Comparison of ENCODE assay signal across 12 mouse cellular contexts in the genomic region with DNA sequence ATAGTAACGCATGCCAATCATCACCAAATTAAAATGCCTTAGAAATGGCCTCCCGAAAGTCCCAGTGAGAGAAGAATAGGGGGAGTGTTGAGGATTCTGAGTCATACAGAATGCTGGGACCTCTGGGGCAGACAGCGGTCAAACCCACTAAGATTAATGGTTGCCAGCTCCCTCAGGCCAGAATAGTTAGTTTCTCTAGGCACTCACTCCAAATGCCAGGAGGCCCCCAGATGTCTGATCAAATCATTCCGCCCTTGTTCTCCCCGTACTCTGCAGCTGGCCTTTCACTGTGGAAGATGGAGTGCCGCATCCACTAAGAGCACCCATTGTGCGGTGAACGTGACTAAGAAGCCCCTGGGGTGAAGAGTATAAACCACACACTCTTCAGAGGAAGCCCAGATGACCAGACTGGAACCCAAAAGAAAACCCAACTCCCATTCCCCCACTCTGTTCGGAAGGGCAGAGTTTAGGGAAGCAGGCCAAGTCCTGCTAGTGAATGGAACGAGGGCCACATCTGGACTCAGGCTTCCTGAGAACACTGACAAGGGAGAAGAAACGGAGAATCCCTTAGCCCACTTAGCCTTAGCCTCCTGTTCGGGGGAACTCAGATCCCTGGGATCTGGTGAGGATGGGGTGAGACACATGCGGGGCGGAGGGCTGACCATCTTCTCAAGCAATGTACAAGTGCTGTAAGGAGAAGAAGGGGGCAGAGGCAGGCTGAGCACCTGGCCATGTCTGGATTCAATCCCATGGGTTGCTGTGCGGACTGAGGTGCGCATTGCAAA.
DNase-seq lines count a peak whose midpoint lies in the region; ATAC-seq lines count a peak whose summit lies in the region.
"Had no signal": no experiment of that assay in that cellular context is flagged by ENCODE, and none has a peak within 500 bp of the region (broad histone marks: within the 10 kb centered on the region; RNA-seq: fewer than 3 reads in every experiment).

No protein-coding gene starts in this region.

- DNase-seq in heart, adult 11 months = peak; percentile 87
- DNase-seq in heart, postnatal 36 days = no peak
- DNase-seq in 3134 (ENCODE audit: extremely low read depth, insufficient read length, low spot score) = peak; percentile 85
- no peak for DNase-seq in embryonic facial prominence, embryonic 10.5 days (ENCODE audit: low spot score)
- DNase-seq in neural tube, embryonic 11.5 days (ENCODE audit: low spot score) = peak; percentile 69
- DNase-seq in lung, postnatal 36 days = no peak
- no peak for DNase-seq in left cerebral cortex, adult 8-10 months (ENCODE audit: low spot score in 2 of 2)
- DNase-seq: adrenal gland, adult 8-10 months; cerebellum, postnatal 36 days; right cerebral cortex, postnatal 25 days had no signal

- H3K9ac ChIP-seq in neural tube, embryonic 11.5 days (ENCODE audit: low read length) = no peak overlapping the region

- intact Hi-C loops in heart, postnatal 36 days (cut with DNase I) = no loop called here

- 0 out of 2 replicates have a peak overlapping the region, but pooled peaks have one; percentile 11 for H3K27ac ChIP-seq in embryonic facial prominence, embryonic 10.5 days (replicated peaks)
- peak overlapping the region; percentile 15; the same call in 1 of the 2 replicates for H3K27ac ChIP-seq in neural tube, embryonic 11.5 days (ENCODE audit: low read depth, low read length)

- no peak overlapping the region for H3K4me3 ChIP-seq in embryonic facial prominence, embryonic 10.5 days
- no peak overlapping the region for H3K4me3 ChIP-seq in neural tube, embryonic 11.5 days (ENCODE audit: low read depth, low read length)
- H3K4me3 ChIP-seq: erythroblast, embryonic 14.5 days had no signal

- no peaks in the 10 kb centered on the region for H3K27me3 ChIP-seq in embryonic facial prominence, embryonic 10.5 days (replicated peaks; ENCODE audit: low read depth, poor library complexity, severe bottlenecking)
- no peaks in the 10 kb centered on the region for H3K27me3 ChIP-seq in neural tube, embryonic 11.5 days (ENCODE audit: control insufficient read depth, insufficient read depth, low read length)

- WGBS in embryonic facial prominence, embryonic 10.5 days = 79% methylated on average over 16 of the region's 16 CpGs
- WGBS in neural tube, embryonic 11.5 days = 48% methylated on average over 16 of the region's 16 CpGs

- H3K36me3 ChIP-seq in embryonic facial prominence, embryonic 10.5 days (replicated peaks) = peaks cover 4% of the 10 kb centered on the region; the same call in 1 of the 2 replicates
- no peaks in the 10 kb centered on the region; the same call in 1 of the 2 replicates for H3K36me3 ChIP-seq in neural tube, embryonic 11.5 days (ENCODE audit: control insufficient read depth, insufficient read depth, low read length)

- H3K4me1 ChIP-seq in embryonic facial prominence, embryonic 10.5 days = peaks cover 33% of the 10 kb centered on the region
- peaks cover 29% of the 10 kb centered on the region for H3K4me1 ChIP-seq in neural tube, embryonic 11.5 days (ENCODE audit: control insufficient read depth, insufficient read depth, low read length)

- H3K4me2 ChIP-seq in neural tube, embryonic 11.5 days (ENCODE audit: low read depth) = no peak overlapping the region

- 0 out of 2 replicates have a peak, but pooled peaks have one; percentile 67 for ATAC-seq in neural tube, embryonic 11.5 days (ENCODE audit: insufficient read depth, low FRiP score, low TSS enrichment)
- no peak for ATAC-seq in megakaryocyte, adult 5-6 weeks (ENCODE audit: poor library complexity, severe bottlenecking)

- H3K9me3 ChIP-seq in embryonic facial prominence, embryonic 10.5 days = no peaks in the 10 kb centered on the region
- H3K9me3 ChIP-seq in neural tube, embryonic 11.5 days (ENCODE audit: control insufficient read depth, low read length) = no peaks in the 10 kb centered on the region

Comparison
In these comparisons a context has a peak if more than half of its experiments do, and no peak if none do; other contexts are left out.
1. DNase-seq: peak in heart, adult 11 months (single experiment), 3134 (single experiment) and neural tube, embryonic 11.5 days (single experiment); none in heart, postnatal 36 days (0 of 2), embryonic facial prominence, embryonic 10.5 days (single experiment), lung, postnatal 36 days (single experiment) and left cerebral cortex, adult 8-10 months (0 of 2).